Mouse (Mus musculus) lung, postnatal 4 days (tissue): ENCODE results near the gene Zfp146.
"Not testable (repeated sequence)": the region's sequence is repeated elsewhere in the genome, so short reads cannot be mapped to it uniquely, and the experiment has no call there.

Experiments used
- DNase-seq, 2 experiments: peaks; one replicate each; pipeline ENCODE4 v3.0.0; 2021

Gene Zfp146

GRCm38 (mm10) chr7:30189116-30189491 lies 19.6 kb upstream of the Zfp146 start:
- DNase-seq: no peak

- DNase-seq: no peak
These were observed 19.0 kb upstream of the Zfp146 start for GRCm38 (mm10) chr7:30188344-30189115.

GRCm38 (mm10) chr7:30184641-30185348 lies 15.2 kb upstream of the Zfp146 start:
- no peak for DNase-seq

GRCm38 (mm10) chr7:30183879-30184289 lies 14.3 kb upstream of the Zfp146 start, which contains the start of gene Cox7a1:
TSS of gene Cox7a1 (plus strand) at chr7:30184144.
- DNase-seq: peak; percentile 89 to 92

GRCm38 (mm10) chr7:30183189-30183588 lies 13.6 kb upstream of the Zfp146 start:
- not testable (repeated sequence) for DNase-seq

GRCm38 (mm10) chr7:30181929-30182328 lies 12.4 kb upstream of the Zfp146 start:
- not testable (repeated sequence) for DNase-seq

GRCm38 (mm10) chr7:30181308-30181707 lies 11.8 kb upstream of the Zfp146 start:
- DNase-seq: peak; percentile 52 to 83

GRCm38 (mm10) chr7:30178256-30178655 lies 8.7 kb upstream of the Zfp146 start:
- no peak for DNase-seq

GRCm38 (mm10) chr7:30176474-30176873 lies 6.9 kb upstream of the Zfp146 start:
- no peak for DNase-seq

GRCm38 (mm10) chr7:30170283-30170951 lies 867 bp upstream of the Zfp146 start:
- DNase-seq: no peak

- no peak for DNase-seq
These were observed 502 bp downstream of the Zfp146 start for GRCm38 (mm10) chr7:30168914-30169582.

GRCm38 (mm10) chr7:30164745-30165144 lies 4.8 kb downstream of the Zfp146 start:
- DNase-seq: no peak

- DNase-seq: no peak
These were observed 6.4 kb downstream of the Zfp146 start for GRCm38 (mm10) chr7:30163113-30163512.

- no peak for DNase-seq
These were observed 14.0 kb downstream of the Zfp146 start for GRCm38 (mm10) chr7:30155507-30155906.

GRCm38 (mm10) chr7:30154040-30154439 lies 15.5 kb downstream of the Zfp146 start:
- no peak for DNase-seq

GRCm38 (mm10) chr7:30147011-30147410 lies 22.5 kb downstream of the Zfp146 start:
- DNase-seq: no peak

GRCm38 (mm10) chr7:30143555-30144209 lies 25.9 kb downstream of the Zfp146 start:
- DNase-seq: peak; percentile 76 to 89

- no peak for DNase-seq
These were observed 26.4 kb downstream of the Zfp146 start for GRCm38 (mm10) chr7:30143170-30143554.

GRCm38 (mm10) chr7:30136826-30137225 lies 32.7 kb downstream of the Zfp146 start:
- no peak for DNase-seq

- DNase-seq: no peak
These were observed 37.2 kb downstream of the Zfp146 start for GRCm38 (mm10) chr7:30132396-30132795.

GRCm38 (mm10) chr7:30129900-30130299 lies 39.6 kb downstream of the Zfp146 start:
- DNase-seq: no peak

- DNase-seq: no peak
These were observed 47.4 kb downstream of the Zfp146 start for GRCm38 (mm10) chr7:30122188-30122530.
